Mouse (Mus musculus): ENCODE data around the gene Abhd8. TPM values are rescaled to one million over a fixed set of nuclear protein-coding genes. Genes with fewer than 3 reads are reported as not detected.

Gene Abhd8
- polyA plus RNA-seq, 1 experiment from 2014 or later = 30.0 TPM

DNA sequence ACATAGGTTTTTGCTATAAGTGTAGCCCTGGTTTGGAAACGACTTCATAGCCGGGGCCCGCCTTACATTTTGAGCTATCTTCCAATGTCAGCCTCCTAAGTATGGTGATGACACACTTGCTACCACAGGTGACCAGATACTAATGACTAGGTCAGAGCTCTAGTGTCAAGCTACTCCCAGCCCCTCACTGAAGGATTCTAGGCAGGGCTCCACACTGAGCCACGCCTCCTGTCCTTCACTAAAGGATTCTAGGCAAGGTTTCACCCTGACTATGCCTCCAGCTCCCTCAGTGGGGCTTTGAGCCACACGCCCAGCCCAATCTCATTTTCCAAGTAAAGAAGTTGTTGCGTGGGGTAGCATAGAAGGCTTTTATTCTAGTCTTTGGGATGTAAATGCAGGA is 2.7 kb downstream of the Abhd8 start:
- Histone ChIP-seq H3K4me3 (ENCODE audit: low read depth, low read length) (no peak overlapping the region), H3K4me1 (ENCODE audit: control insufficient read depth, insufficient read depth, low read length) (peaks cover 21% of the 10 kb centered on the region; the same call in 1 of the 2 replicates), H3K27me3 (ENCODE audit: control insufficient read depth, insufficient read depth, low read length) (no peaks in the 10 kb centered on the region), H3K27ac (ENCODE audit: low read length) (no peak overlapping the region), H3K36me3 (ENCODE audit: control insufficient read depth, insufficient read depth, low read length) (peaks cover 21% of the 10 kb centered on the region), H3K9me3 (ENCODE audit: control insufficient read depth, low read depth, low read length) (no peaks in the 10 kb centered on the region), H3K9ac (replicated peaks; ENCODE audit: low read depth, low read length) (no peak overlapping the region), H3K4me2 (replicated peaks; ENCODE audit: low read depth, low read length) (no peak overlapping the region)
- ATAC-seq (ENCODE audit: insufficient number of reproducible peaks, insufficient read depth, low FRiP score, low read depth) = no peak
- WGBS = 92% methylated on average over 6 of the region's 6 CpGs

DNA sequence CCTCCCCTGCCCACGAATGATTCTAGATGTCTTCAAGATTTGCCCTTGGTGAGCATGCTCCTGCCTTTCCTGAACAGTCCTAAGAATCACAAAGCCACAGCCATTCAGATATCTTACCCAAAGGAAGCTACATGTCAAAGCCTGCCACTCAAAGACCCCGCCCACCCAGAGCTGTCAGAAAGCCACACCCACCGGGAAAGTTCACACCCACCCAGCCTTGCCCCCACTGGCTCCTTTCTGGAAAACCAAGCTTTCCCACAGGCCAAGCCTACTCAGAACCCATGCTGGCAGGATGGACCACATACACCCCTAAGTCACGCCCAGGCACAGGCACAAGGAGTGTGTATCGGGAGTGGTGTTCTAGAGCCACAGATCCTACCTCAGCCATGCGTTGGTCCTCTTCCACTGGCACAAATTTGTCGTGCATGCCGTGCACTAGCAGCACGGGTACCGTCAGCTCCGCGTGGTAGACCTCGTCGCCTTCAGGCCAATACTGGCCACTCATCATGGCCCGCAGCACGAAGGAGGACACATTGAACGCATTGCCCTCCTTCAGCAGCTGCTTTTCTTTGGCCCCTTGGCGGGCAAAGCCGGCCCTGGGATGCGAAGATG is 5.7 kb downstream of the Abhd8 start:
- ATAC-seq (ENCODE audit: insufficient number of reproducible peaks, insufficient read depth, low FRiP score, low read depth) = no peak
- 82% methylated on average over 20 of the region's 20 CpGs for WGBS

DNA sequence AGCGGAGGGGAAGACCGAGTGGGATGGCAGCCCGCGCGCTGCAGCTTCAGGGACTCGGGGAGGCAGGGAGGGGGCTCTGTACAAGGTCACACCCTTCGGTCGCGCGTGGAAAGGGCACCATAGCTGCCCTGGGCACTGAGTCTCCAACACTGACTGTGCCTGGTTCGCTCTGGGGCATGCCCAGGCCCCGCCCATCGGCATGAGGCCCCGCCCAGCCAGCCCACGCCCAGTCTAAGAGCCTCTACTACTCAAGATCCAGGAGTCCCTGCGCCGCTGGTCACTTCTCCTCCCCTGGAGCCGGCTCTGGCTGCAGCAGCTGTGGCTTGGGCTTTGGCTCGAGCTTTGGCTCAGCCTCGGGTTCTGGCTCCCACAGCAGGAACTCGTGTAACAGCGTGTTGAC is 6.5 kb downstream of the Abhd8 start:
- H3K27ac ChIP-seq (ENCODE audit: low read length) = no peak overlapping the region
- WGBS = 37% methylated on average over 19 of the region's 22 CpGs
- ATAC-seq (ENCODE audit: insufficient number of reproducible peaks, insufficient read depth, low FRiP score, low read depth) = no peak
- peaks cover 21% of the 10 kb centered on the region for H3K36me3 ChIP-seq (ENCODE audit: control insufficient read depth, insufficient read depth, low read length)
- no peak overlapping the region for H3K4me3 ChIP-seq (ENCODE audit: low read depth, low read length)
- no peak overlapping the region for H3K9ac ChIP-seq (replicated peaks; ENCODE audit: low read depth, low read length)
- H3K9me3 ChIP-seq (ENCODE audit: control insufficient read depth, low read depth, low read length) = no peaks in the 10 kb centered on the region
- H3K4me2 ChIP-seq (replicated peaks; ENCODE audit: low read depth, low read length) = no peak overlapping the region
- H3K27me3 ChIP-seq (ENCODE audit: control insufficient read depth, insufficient read depth, low read length) = no peaks in the 10 kb centered on the region
- H3K4me1 ChIP-seq (ENCODE audit: control insufficient read depth, insufficient read depth, low read length) = 0 out of 2 replicates have a peak, but pooled peaks cover 3% of the 10 kb centered on the region

More for the DNA sequence above, 5.7 kb downstream of the Abhd8 start:
- no peak overlapping the region for H3K9ac ChIP-seq (replicated peaks; ENCODE audit: low read depth, low read length)
- peaks cover 12% of the 10 kb centered on the region; the same call in 1 of the 2 replicates for H3K4me1 ChIP-seq (ENCODE audit: control insufficient read depth, insufficient read depth, low read length)
- H3K4me3 ChIP-seq (ENCODE audit: low read depth, low read length) = no peak overlapping the region
- H3K4me2 ChIP-seq (replicated peaks; ENCODE audit: low read depth, low read length) = no peak overlapping the region
- H3K9me3 ChIP-seq (ENCODE audit: control insufficient read depth, low read depth, low read length) = no peaks in the 10 kb centered on the region
- no peak overlapping the region for H3K27ac ChIP-seq (ENCODE audit: low read length)
- peaks cover 21% of the 10 kb centered on the region for H3K36me3 ChIP-seq (ENCODE audit: control insufficient read depth, insufficient read depth, low read length)
- no peaks in the 10 kb centered on the region for H3K27me3 ChIP-seq (ENCODE audit: control insufficient read depth, insufficient read depth, low read length)

DNA sequence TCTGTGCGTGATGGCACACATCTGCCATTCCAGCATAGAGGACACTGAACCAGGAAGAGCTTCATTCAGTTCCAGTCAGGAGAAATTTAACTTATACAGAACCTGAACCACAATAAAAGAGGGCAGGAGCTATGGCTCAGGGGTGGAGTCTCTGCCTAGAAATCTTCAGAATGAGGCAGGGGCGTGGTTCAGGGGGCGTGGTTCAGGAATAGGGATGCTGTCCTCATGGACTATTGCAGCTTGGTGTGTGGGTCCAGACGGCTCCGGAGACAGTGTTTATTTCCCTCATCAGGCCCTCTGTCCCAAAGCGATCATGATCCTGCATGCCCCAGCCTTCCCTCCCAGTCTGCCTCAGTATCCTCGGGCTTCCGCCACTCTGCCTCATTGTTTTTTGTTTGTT is 8.8 kb downstream of the Abhd8 start:
- H3K9me3 ChIP-seq (ENCODE audit: control insufficient read depth, low read depth, low read length) = no peaks in the 10 kb centered on the region
- no peak overlapping the region for H3K4me2 ChIP-seq (replicated peaks; ENCODE audit: low read depth, low read length)
- H3K36me3 ChIP-seq (ENCODE audit: control insufficient read depth, insufficient read depth, low read length) = peaks cover 14% of the 10 kb centered on the region; the same call in 1 of the 2 replicates
- 77% methylated on average over 8 of the region's 8 CpGs for WGBS
- no peak for ATAC-seq (ENCODE audit: insufficient number of reproducible peaks, insufficient read depth, low FRiP score, low read depth)
- no peak overlapping the region for H3K4me3 ChIP-seq (ENCODE audit: low read depth, low read length)
- H3K9ac ChIP-seq (replicated peaks; ENCODE audit: low read depth, low read length) = no peak overlapping the region
- H3K4me1 ChIP-seq (ENCODE audit: control insufficient read depth, insufficient read depth, low read length) = no peaks in the 10 kb centered on the region
- H3K27ac ChIP-seq (ENCODE audit: low read length) = no peak overlapping the region
- no peaks in the 10 kb centered on the region for H3K27me3 ChIP-seq (ENCODE audit: control insufficient read depth, insufficient read depth, low read length)

DNA sequence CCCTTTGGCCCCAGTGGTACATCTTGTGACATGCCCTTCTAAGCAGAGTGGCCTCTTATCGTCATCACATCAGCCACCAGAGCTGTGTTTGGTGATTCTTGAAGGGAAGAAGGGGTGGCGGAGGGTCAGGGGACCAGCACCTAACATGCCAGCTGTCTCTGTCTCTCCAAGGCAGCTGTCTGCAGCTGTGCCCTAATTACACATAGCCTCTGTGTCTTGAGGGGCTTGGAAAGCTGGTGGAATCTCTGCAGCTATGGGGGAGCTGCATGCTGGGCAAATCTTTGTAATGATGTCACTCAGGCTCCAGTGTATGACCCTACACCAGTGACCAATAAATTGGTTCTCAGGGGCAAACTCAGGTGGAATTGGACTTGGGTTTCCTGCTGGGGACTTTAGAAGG is 10.8 kb downstream of the Abhd8 start:
- no peaks in the 10 kb centered on the region for H3K4me1 ChIP-seq (ENCODE audit: control insufficient read depth, insufficient read depth, low read length)
- no peak overlapping the region for H3K4me3 ChIP-seq (ENCODE audit: low read depth, low read length)
- H3K9me3 ChIP-seq (ENCODE audit: control insufficient read depth, low read depth, low read length) = no peaks in the 10 kb centered on the region
- peaks cover under 1% of the 10 kb centered on the region; the same call in 1 of the 2 replicates for H3K36me3 ChIP-seq (ENCODE audit: control insufficient read depth, insufficient read depth, low read length)
- no peak for ATAC-seq (ENCODE audit: insufficient number of reproducible peaks, insufficient read depth, low FRiP score, low read depth)
- 63% methylated on average over 2 of the region's 2 CpGs for WGBS
- no peak overlapping the region for H3K4me2 ChIP-seq (replicated peaks; ENCODE audit: low read depth, low read length)
- H3K9ac ChIP-seq (replicated peaks; ENCODE audit: low read depth, low read length) = no peak overlapping the region
- no peaks in the 10 kb centered on the region for H3K27me3 ChIP-seq (ENCODE audit: control insufficient read depth, insufficient read depth, low read length)
- no peak overlapping the region for H3K27ac ChIP-seq (ENCODE audit: low read length)

DNA sequence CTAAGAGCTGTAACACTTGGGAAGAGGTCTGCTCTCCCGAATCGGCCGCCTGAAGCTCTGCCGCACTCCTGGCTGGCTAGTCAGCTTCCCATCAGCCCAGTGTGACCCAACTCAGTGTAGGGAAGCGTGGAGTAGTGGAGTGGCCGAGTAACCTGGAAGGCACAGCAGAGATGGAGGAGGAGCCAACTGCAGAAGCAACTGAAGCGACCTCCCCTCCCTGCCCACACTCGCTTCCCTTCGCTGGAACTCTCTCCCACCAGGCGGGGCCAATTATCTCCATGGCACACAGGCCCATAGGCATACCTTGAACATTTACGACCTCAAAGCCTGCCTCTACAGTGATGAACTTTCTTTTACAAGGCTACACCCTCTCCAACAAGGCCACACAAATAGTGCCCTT is 11.7 kb downstream of the Abhd8 start:
- Histone ChIP-seq H3K36me3 (ENCODE audit: control insufficient read depth, insufficient read depth, low read length) (no peaks in the 10 kb centered on the region), H3K27ac (ENCODE audit: low read length) (no peak overlapping the region), H3K4me1 (ENCODE audit: control insufficient read depth, insufficient read depth, low read length) (no peaks in the 10 kb centered on the region), H3K4me2 (replicated peaks; ENCODE audit: low read depth, low read length) (no peak overlapping the region), H3K9me3 (ENCODE audit: control insufficient read depth, low read depth, low read length) (no peaks in the 10 kb centered on the region), H3K27me3 (ENCODE audit: control insufficient read depth, insufficient read depth, low read length) (no peaks in the 10 kb centered on the region), H3K9ac (replicated peaks; ENCODE audit: low read depth, low read length) (no peak overlapping the region), H3K4me3 (ENCODE audit: low read depth, low read length) (no peak overlapping the region)
- no peak for ATAC-seq (ENCODE audit: insufficient number of reproducible peaks, insufficient read depth, low FRiP score, low read depth)
- 43% methylated on average over 11 of the region's 11 CpGs for WGBS

DNA sequence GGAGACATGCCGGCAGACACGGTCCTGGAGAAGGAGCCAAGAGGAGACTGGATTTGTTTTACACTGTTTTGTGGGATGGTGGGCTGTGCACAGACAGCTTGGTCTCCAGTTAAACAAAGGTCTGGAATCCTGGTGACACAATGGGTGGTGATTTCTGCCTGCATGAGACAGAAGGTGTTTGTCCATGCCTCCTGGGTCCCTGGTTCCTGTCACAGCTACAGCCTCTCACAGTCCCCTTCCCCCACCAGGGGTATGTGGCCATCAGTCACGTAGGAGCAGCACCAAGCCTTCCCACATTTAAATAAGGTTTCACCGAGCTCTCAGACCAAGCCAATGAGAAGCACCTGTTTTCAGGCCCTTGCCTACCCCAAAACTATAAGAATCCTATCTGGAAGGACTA is 12.1 kb downstream of the Abhd8 start:
- WGBS = 63% methylated on average over 4 of the region's 4 CpGs
- Histone ChIP-seq H3K27ac (ENCODE audit: low read length) (no peak overlapping the region), H3K4me3 (ENCODE audit: low read depth, low read length) (no peak overlapping the region), H3K27me3 (ENCODE audit: control insufficient read depth, insufficient read depth, low read length) (no peaks in the 10 kb centered on the region), H3K4me2 (replicated peaks; ENCODE audit: low read depth, low read length) (no peak overlapping the region), H3K9ac (replicated peaks; ENCODE audit: low read depth, low read length) (no peak overlapping the region), H3K36me3 (ENCODE audit: control insufficient read depth, insufficient read depth, low read length) (no peaks in the 10 kb centered on the region), H3K4me1 (ENCODE audit: control insufficient read depth, insufficient read depth, low read length) (no peaks in the 10 kb centered on the region), H3K9me3 (ENCODE audit: control insufficient read depth, low read depth, low read length) (no peaks in the 10 kb centered on the region)
- ATAC-seq (ENCODE audit: insufficient number of reproducible peaks, insufficient read depth, low FRiP score, low read depth) = no peak

DNA sequence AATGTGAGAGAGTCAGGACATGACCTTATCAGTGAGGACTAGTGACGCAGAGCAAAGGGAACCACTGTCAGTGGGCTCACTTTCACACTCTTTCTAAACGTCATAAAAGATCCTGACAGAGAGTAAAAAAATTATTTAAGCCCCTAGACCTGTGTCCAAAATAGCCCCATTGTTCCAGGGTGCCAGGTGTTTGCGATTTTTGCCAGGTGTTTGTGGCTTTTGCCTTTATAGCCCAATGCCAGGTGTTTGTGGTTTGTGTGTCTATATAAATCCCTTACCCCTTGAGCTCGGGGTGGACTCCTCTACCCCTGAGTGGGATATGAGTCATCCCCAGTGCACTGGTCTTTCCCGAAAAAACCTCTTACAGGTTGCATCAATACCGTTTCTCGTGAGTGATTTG is 18.4 kb downstream of the Abhd8 start:
- Histone ChIP-seq H3K4me3 (ENCODE audit: low read depth, low read length) (no peak overlapping the region), H3K36me3 (ENCODE audit: control insufficient read depth, insufficient read depth, low read length) (no peaks in the 10 kb centered on the region), H3K27me3 (ENCODE audit: control insufficient read depth, insufficient read depth, low read length) (no peaks in the 10 kb centered on the region), H3K4me2 (replicated peaks; ENCODE audit: low read depth, low read length) (no peak overlapping the region), H3K4me1 (ENCODE audit: control insufficient read depth, insufficient read depth, low read length) (no peaks in the 10 kb centered on the region), H3K27ac (ENCODE audit: low read length) (no peak overlapping the region), H3K9me3 (ENCODE audit: control insufficient read depth, low read depth, low read length) (no peaks in the 10 kb centered on the region), H3K9ac (replicated peaks; ENCODE audit: low read depth, low read length) (no peak overlapping the region)
- WGBS = 81% methylated on average over 7 of the region's 7 CpGs
- ATAC-seq (ENCODE audit: insufficient number of reproducible peaks, insufficient read depth, low FRiP score, low read depth) = no peak

DNA sequence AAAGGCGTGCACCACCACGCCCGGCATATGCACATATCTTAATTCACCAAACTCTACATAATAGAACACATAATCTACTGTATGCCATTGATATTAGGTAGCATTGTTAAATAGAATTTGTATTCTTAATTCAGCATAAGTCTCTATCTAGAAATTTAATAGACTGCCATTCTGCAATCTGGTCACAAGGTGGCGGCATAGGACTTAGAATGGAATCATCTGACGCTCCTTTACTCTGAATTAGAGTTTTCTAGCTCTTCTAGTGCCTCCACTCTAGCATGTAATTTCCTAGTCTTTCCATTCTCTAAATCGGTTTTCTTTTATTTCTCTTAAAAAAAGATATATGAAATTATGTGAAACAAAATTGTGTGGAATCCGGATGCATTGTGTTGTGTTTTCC is 22.1 kb downstream of the Abhd8 start:
- WGBS = under 1% methylated on average over 7 of the region's 7 CpGs

More for the DNA sequence above, 22.1 kb downstream of the Abhd8 start:
- no peak for ATAC-seq (ENCODE audit: insufficient number of reproducible peaks, insufficient read depth, low FRiP score, low read depth)
- Histone ChIP-seq H3K4me3 (ENCODE audit: low read depth, low read length) (no peak overlapping the region), H3K27me3 (ENCODE audit: control insufficient read depth, insufficient read depth, low read length) (no peaks in the 10 kb centered on the region), H3K4me2 (replicated peaks; ENCODE audit: low read depth, low read length) (no peak overlapping the region), H3K4me1 (ENCODE audit: control insufficient read depth, insufficient read depth, low read length) (no peaks in the 10 kb centered on the region), H3K9ac (replicated peaks; ENCODE audit: low read depth, low read length) (no peak overlapping the region), H3K9me3 (ENCODE audit: control insufficient read depth, low read depth, low read length) (no peaks in the 10 kb centered on the region), H3K36me3 (ENCODE audit: control insufficient read depth, insufficient read depth, low read length) (no peaks in the 10 kb centered on the region), H3K27ac (ENCODE audit: low read length) (no peak overlapping the region)
